Mouse (Mus musculus) embryonic facial prominence, embryonic 12.5 days (tissue): ENCODE measurements around the gene Prcp. TPM values are rescaled to one million over a fixed set of nuclear protein-coding genes. Genes with fewer than 3 reads are reported as not detected.
"Not testable (repeated sequence)": the region's sequence is repeated elsewhere in the genome, so short reads cannot be mapped to it uniquely, and the experiment has no call there.

Experiments used
- ATAC-seq: fragments of 200-750 bp; cut with Nextera tagmentation; 2 replicates; pipeline ENCODE4 v1.8.0; 2017; ENCODE audit not compliant: insufficient number of reproducible peaks, insufficient read depth, low FRiP score, low TSS enrichment
- H3K27ac ChIP-seq: fragments of 300-500 bp; sonication (generic); 2 replicates; pipeline ENCODE4 v1.5.1; 2016; ENCODE audit warnings: mild to moderate bottlenecking
- H3K27me3 ChIP-seq: fragments of 300-500 bp; sonication (generic); 2 replicates; pipeline ENCODE4 v1.6.1; 2016; ENCODE audit warnings: mild to moderate bottlenecking, moderate library complexity
- H3K36me3 ChIP-seq: fragments of 300-500 bp; sonication (generic); 2 replicates; pipeline ENCODE4 v1.6.1; 2016; ENCODE audit warnings: mild to moderate bottlenecking
- H3K4me1 ChIP-seq: fragments of 300-500 bp; sonication (generic); 2 replicates; pipeline ENCODE4 v1.6.1; 2016
- H3K4me2 ChIP-seq: fragments of 300-500 bp; sonication (generic); replicated peaks from 2 replicates; pipeline ENCODE4 v1.6.1; 2016; ENCODE audit warnings: mild to moderate bottlenecking, moderate library complexity
- H3K4me3 ChIP-seq: fragments of 300-500 bp; sonication (generic); 2 replicates; pipeline ENCODE4 v1.5.1; 2016; ENCODE audit warnings: mild to moderate bottlenecking
- H3K9ac ChIP-seq: fragments of 300-500 bp; sonication (generic); 2 replicates; pipeline ENCODE4 v1.6.1; 2016; ENCODE audit warnings: mild to moderate bottlenecking, moderate library complexity
- H3K9me3 ChIP-seq: fragments of 300-500 bp; sonication (generic); 2 replicates; pipeline ENCODE4 v1.6.1; 2016; ENCODE audit warnings: mild to moderate bottlenecking, moderate library complexity
- WGBS: fragments of 180-500 bp; shearing (Covaris S2); methylation state at CpG from one replicate; pipeline ENCODE4 v1.1.7; 2016; 5-methylcytosine and 5-hydroxymethylcytosine counted together
- polyA plus RNA-seq: library from polyadenylated mRNA; unstranded; fragments of >200 nt; fragmentation: Nextera tagmentation; extraction: Ambion mirVana; gene quantifications from 2 replicates; pipeline ENCODE4 v1.2.1, GENCODE M21; 2016

Prcp gene
- polyA plus RNA-seq, 1 experiment from 2014 or later = 26.1 TPM

- H3K27me3 ChIP-seq = no peaks in the 10 kb centered on the region
- H3K36me3 ChIP-seq = no peaks in the 10 kb centered on the region
- H3K4me1 ChIP-seq = 0 out of 2 replicates have a peak, but pooled peaks cover 5% of the 10 kb centered on the region
- WGBS = 79% methylated on average over 3 of the region's 3 CpGs
- no peak overlapping the region for H3K9ac ChIP-seq
- ATAC-seq = no peak
- H3K4me2 ChIP-seq = no peak overlapping the region
- no peaks in the 10 kb centered on the region for H3K9me3 ChIP-seq
- H3K27ac ChIP-seq = no peak overlapping the region
- H3K4me3 ChIP-seq = no peak overlapping the region
Observed at GRCm38 (mm10) chr7:92950775-92951174, 76.5 kb downstream of the Prcp start.

GRCm38 (mm10) chr7:92952210-92952609 is 77.9 kb downstream of the Prcp start:
- 75% methylated on average over 2 of the region's 2 CpGs for whole genome bisulfite sequencing
- Histone ChIP-seq H3K27ac (no peak overlapping the region), H3K27me3 (no peaks in the 10 kb centered on the region), H3K4me2 (no peak overlapping the region), H3K9ac (no peak overlapping the region), H3K4me3 (no peak overlapping the region), H3K9me3 (no peaks in the 10 kb centered on the region), H3K36me3 (no peaks in the 10 kb centered on the region), H3K4me1 (0 out of 2 replicates have a peak, but pooled peaks cover 5% of the 10 kb centered on the region)
- no peak for ATAC-seq

- ATAC-seq = no peak
- Histone ChIP-seq H3K27me3 (no peaks in the 10 kb centered on the region), H3K9me3 (no peaks in the 10 kb centered on the region), H3K27ac (no peak overlapping the region), H3K4me1 (no peaks in the 10 kb centered on the region), H3K4me3 (no peak overlapping the region), H3K36me3 (no peaks in the 10 kb centered on the region), H3K4me2 (no peak overlapping the region), H3K9ac (no peak overlapping the region)
- 61% methylated on average over 3 of the region's 3 CpGs for WGBS
Observed at GRCm38 (mm10) chr7:92959758-92960157, 85.5 kb downstream of the Prcp start.

GRCm38 (mm10) chr7:92961876-92962275 is 87.6 kb downstream of the Prcp start:
- Histone ChIP-seq H3K27ac (no peak overlapping the region), H3K9ac (no peak overlapping the region), H3K27me3 (no peaks in the 10 kb centered on the region), H3K4me3 (no peak overlapping the region), H3K4me2 (no peak overlapping the region), H3K4me1 (no peaks in the 10 kb centered on the region), H3K9me3 (no peaks in the 10 kb centered on the region), H3K36me3 (no peaks in the 10 kb centered on the region)
- 36% methylated on average over 1 of the region's 1 CpGs for WGBS
- ATAC-seq = no peak

GRCm38 (mm10) chr7:92964754-92965501 is 90.7 kb downstream of the Prcp start:
- H3K9ac ChIP-seq = no peak overlapping the region
- 88% methylated on average over 3 of the region's 3 CpGs for WGBS
- H3K36me3 ChIP-seq = no peaks in the 10 kb centered on the region
- no peak for ATAC-seq
- H3K4me1 ChIP-seq = no peaks in the 10 kb centered on the region
- no peaks in the 10 kb centered on the region for H3K9me3 ChIP-seq
- no peak overlapping the region for H3K27ac ChIP-seq
- no peak overlapping the region for H3K4me3 ChIP-seq
- no peaks in the 10 kb centered on the region for H3K27me3 ChIP-seq
- H3K4me2 ChIP-seq = no peak overlapping the region

- Histone ChIP-seq H3K4me2 (no peak overlapping the region), H3K4me1 (no peaks in the 10 kb centered on the region), H3K9ac (no peak overlapping the region), H3K36me3 (no peaks in the 10 kb centered on the region), H3K27ac (no peak overlapping the region), H3K27me3 (no peaks in the 10 kb centered on the region), H3K4me3 (no peak overlapping the region), H3K9me3 (no peaks in the 10 kb centered on the region)
- no peak; the same call in 1 of the 2 replicates for ATAC-seq
- WGBS = 71% methylated on average over 10 of the region's 10 CpGs
Observed at GRCm38 (mm10) chr7:92967381-92968127, 93.3 kb downstream of the Prcp start.

- ATAC-seq = no peak
- H3K27me3 ChIP-seq = no peaks in the 10 kb centered on the region
- 85% methylated on average over 3 of the region's 3 CpGs for WGBS
Observed at GRCm38 (mm10) chr7:92977429-92977828, 103.2 kb downstream of the Prcp start.

GRCm38 (mm10) chr7:92978225-92978624 is 104.0 kb downstream of the Prcp start:
- no peak overlapping the region for H3K4me3 ChIP-seq
- no peak overlapping the region for H3K9ac ChIP-seq
- no peak overlapping the region for H3K4me2 ChIP-seq
- H3K9me3 ChIP-seq = no peaks in the 10 kb centered on the region
- no peak overlapping the region for H3K27ac ChIP-seq
- 69% methylated on average over 4 of the region's 4 CpGs for WGBS
- no peaks in the 10 kb centered on the region for H3K27me3 ChIP-seq
- no peaks in the 10 kb centered on the region for H3K4me1 ChIP-seq
- ATAC-seq = no peak
- no peaks in the 10 kb centered on the region for H3K36me3 ChIP-seq

More at GRCm38 (mm10) chr7:92977429-92977828, 103.2 kb downstream of the Prcp start:
- no peak overlapping the region for H3K4me2 ChIP-seq
- no peak overlapping the region for H3K4me3 ChIP-seq
- no peaks in the 10 kb centered on the region for H3K9me3 ChIP-seq
- H3K4me1 ChIP-seq = no peaks in the 10 kb centered on the region
- no peak overlapping the region for H3K27ac ChIP-seq
- no peak overlapping the region for H3K9ac ChIP-seq
- H3K36me3 ChIP-seq = no peaks in the 10 kb centered on the region

- WGBS = 34% methylated on average over 7 of the region's 7 CpGs
- not testable (repeated sequence) for H3K9ac ChIP-seq, ATAC-seq, H3K4me3 ChIP-seq, H3K27me3 ChIP-seq, H3K36me3 ChIP-seq, H3K4me1 ChIP-seq, H3K4me2 ChIP-seq, H3K9me3 ChIP-seq, H3K27ac ChIP-seq
Observed at GRCm38 (mm10) chr7:92978720-92979119, 104.5 kb downstream of the Prcp start.

GRCm38 (mm10) chr7:92980741-92981140 is 106.5 kb downstream of the Prcp start:
- H3K27me3 ChIP-seq = no peaks in the 10 kb centered on the region
- no peak for ATAC-seq
- H3K36me3 ChIP-seq = no peaks in the 10 kb centered on the region
- WGBS = 37% methylated on average over 2 of the region's 2 CpGs
- no peaks in the 10 kb centered on the region for H3K9me3 ChIP-seq
- no peak overlapping the region for H3K4me2 ChIP-seq
- H3K4me3 ChIP-seq = no peak overlapping the region
- H3K9ac ChIP-seq = no peak overlapping the region
- H3K27ac ChIP-seq = no peak overlapping the region
- no peaks in the 10 kb centered on the region for H3K4me1 ChIP-seq

- no peak overlapping the region for H3K4me3 ChIP-seq
- H3K4me2 ChIP-seq = no peak overlapping the region
- ATAC-seq = no peak
- H3K9me3 ChIP-seq = no peaks in the 10 kb centered on the region
- no peak overlapping the region for H3K27ac ChIP-seq
- H3K36me3 ChIP-seq = no peaks in the 10 kb centered on the region
- H3K27me3 ChIP-seq = no peaks in the 10 kb centered on the region
- WGBS = 73% methylated on average over 2 of the region's 2 CpGs
- no peaks in the 10 kb centered on the region for H3K4me1 ChIP-seq
- no peak overlapping the region for H3K9ac ChIP-seq
Observed at GRCm38 (mm10) chr7:92981864-92982263, 107.6 kb downstream of the Prcp start.
